Mouse (Mus musculus) frontal cortex, adult 2 months (tissue): Measurements from ENCODE around the gene Nap1l1. TPM values are rescaled to one million over a fixed set of nuclear protein-coding genes. Genes with fewer than 3 reads are reported as not detected.

Experiments
- DNase-seq, 2 experiments: peaks; one replicate each; pipeline ENCODE4 v3.0.0; 2022; ENCODE audit warnings: low spot score in 1 of 2; ENCODE audit errors: extremely low spot score in 1 of 2
- polyA plus RNA-seq: library from polyadenylated mRNA; depleted of rRNA; stranded (reverse); fragments of >200 nt; gene quantifications from 2 replicates; pipeline ENCODE4 v1.2.3, GENCODE M21; 2012

Gene Nap1l1
- polyA plus RNA-seq, 1 experiment, result 267 TPM

GRCm38 (mm10) chr10:111514282-111514885 lies 41.4 kb downstream of the Nap1l1 start:
- no peak for DNase-seq

- no peak for DNase-seq
Observed at GRCm38 (mm10) chr10:111515071-111516010, 42.3 kb downstream of the Nap1l1 start.

- no peak for DNase-seq
Observed at GRCm38 (mm10) chr10:111516172-111516588, 43.2 kb downstream of the Nap1l1 start.

GRCm38 (mm10) chr10:111516804-111517436 lies 43.9 kb downstream of the Nap1l1 start:
- DNase-seq, result no peak

- no peak for DNase-seq
Observed at GRCm38 (mm10) chr10:111518350-111518749, 45.3 kb downstream of the Nap1l1 start.

- no peak for DNase-seq
Observed at GRCm38 (mm10) chr10:111519620-111520370, 46.8 kb downstream of the Nap1l1 start.

GRCm38 (mm10) chr10:111520621-111521020 lies 47.6 kb downstream of the Nap1l1 start:
- DNase-seq, result no peak

GRCm38 (mm10) chr10:111521636-111522035 lies 48.6 kb downstream of the Nap1l1 start:
- no peak for DNase-seq

GRCm38 (mm10) chr10:111522230-111522629 lies 49.2 kb downstream of the Nap1l1 start:
- no peak for DNase-seq

- no peak for DNase-seq
Observed at GRCm38 (mm10) chr10:111523894-111524293, 50.9 kb downstream of the Nap1l1 start.

GRCm38 (mm10) chr10:111527057-111527456 lies 54.0 kb downstream of the Nap1l1 start:
- peak in 1 of 2 experiments; percentile 66 for DNase-seq

GRCm38 (mm10) chr10:111527613-111528012 lies 54.6 kb downstream of the Nap1l1 start:
- DNase-seq, result no peak

- no peak for DNase-seq
Observed at GRCm38 (mm10) chr10:111528283-111528682, 55.3 kb downstream of the Nap1l1 start.

GRCm38 (mm10) chr10:111530398-111530797 lies 57.4 kb downstream of the Nap1l1 start:
- DNase-seq, result no peak

- DNase-seq, result no peak
Observed at GRCm38 (mm10) chr10:111534691-111535090, 61.7 kb downstream of the Nap1l1 start.

- no peak for DNase-seq
Observed at GRCm38 (mm10) chr10:111537410-111537809, 64.4 kb downstream of the Nap1l1 start.

- DNase-seq, result peak; percentile 64 to 83
Observed at GRCm38 (mm10) chr10:111539724-111540324, 66.8 kb downstream of the Nap1l1 start.

- DNase-seq, result no peak
Observed at GRCm38 (mm10) chr10:111540678-111541077, 67.7 kb downstream of the Nap1l1 start.

- no peak for DNase-seq
Observed at GRCm38 (mm10) chr10:111543106-111543505, 70.1 kb downstream of the Nap1l1 start.

GRCm38 (mm10) chr10:111543781-111544260 lies 70.8 kb downstream of the Nap1l1 start:
- DNase-seq, result no peak
